Mouse (Mus musculus): ENCODE data around the gene Srbd1.

DNA sequence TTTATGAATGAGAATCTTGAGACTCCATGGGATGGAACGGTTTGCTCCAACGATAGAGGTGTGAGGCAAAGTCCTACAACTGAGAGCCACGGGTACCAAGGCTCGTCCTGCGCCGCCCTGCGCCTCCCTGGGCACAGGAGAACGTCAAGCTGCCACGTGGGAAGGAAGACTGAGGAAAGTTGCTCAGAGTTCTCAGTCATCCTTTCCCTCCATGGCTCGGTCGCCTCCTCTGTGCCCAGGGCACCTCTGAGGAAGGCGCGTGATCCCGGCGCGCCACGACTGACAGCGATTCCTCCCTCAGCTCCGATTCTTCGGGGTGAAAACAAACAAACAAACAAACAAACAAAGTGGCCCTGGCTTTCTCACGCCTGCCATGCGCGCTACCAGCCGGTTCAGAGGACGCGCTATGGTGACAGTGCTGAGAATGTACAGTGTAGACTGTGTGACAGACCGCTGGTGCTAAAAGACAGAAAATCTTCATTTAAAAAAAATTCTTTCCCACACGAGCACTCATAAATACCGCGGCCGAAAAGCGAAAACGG lies 367 bp downstream of the Srbd1 start:
- no peak for TF ChIP-seq CTCF (IDR thresholded peaks at IDR 0.05; ENCODE audit: insufficient read depth, low read length)
- no peak for TF ChIP-seq POLR2A (IDR thresholded peaks at IDR 0.05; ENCODE audit: borderline replicate concordance, extremely low read depth, low read depth, low read length)
